Mouse (Mus musculus) intestine, postnatal 0 days (tissue): ENCODE results near the gene Wdr93. TPM values are rescaled to one million over a fixed set of nuclear protein-coding genes. Genes with fewer than 3 reads are reported as not detected.

Experiments
- ATAC-seq: fragments of 200-750 bp; cut with Nextera tagmentation; 2 replicates; pipeline ENCODE4 v1.8.0; 2017; ENCODE audit warnings: mild to moderate bottlenecking, moderate TSS enrichment, moderate library complexity
- H3K27ac ChIP-seq: fragments of 300-500 bp; sonication (generic); 2 replicates; pipeline ENCODE4 v1.5.1; 2014; ENCODE audit warnings: mild to moderate bottlenecking, low read depth, low read length, moderate library complexity
- H3K27me3 ChIP-seq: fragments of 300-500 bp; sonication (generic); replicated peaks from 2 replicates; pipeline ENCODE4 v1.6.1; 2014; ENCODE audit warnings: low read length, mixed read lengths; ENCODE audit not compliant: control insufficient read depth, insufficient read depth
- H3K36me3 ChIP-seq: fragments of 300-500 bp; sonication (generic); 2 replicates; pipeline ENCODE4 v1.6.1; 2014; ENCODE audit warnings: mild to moderate bottlenecking, moderate library complexity; ENCODE audit not compliant: control insufficient read depth, insufficient read depth
- H3K4me1 ChIP-seq: fragments of 300-500 bp; sonication (generic); replicated peaks from 2 replicates; pipeline ENCODE4 v1.6.1; 2014; ENCODE audit warnings: antibody characterized with exemption, low read length, mixed read lengths; ENCODE audit not compliant: control insufficient read depth, insufficient read depth
- H3K4me2 ChIP-seq: fragments of 300-500 bp; sonication (generic); replicated peaks from 2 replicates; pipeline ENCODE4 v1.6.1; 2014; ENCODE audit warnings: low read depth, mild to moderate bottlenecking, moderate library complexity
- H3K4me3 ChIP-seq: fragments of 300-500 bp; sonication (generic); 2 replicates; pipeline ENCODE4 v1.5.1; 2014; ENCODE audit warnings: low read depth, low read length
- H3K9ac ChIP-seq: fragments of 300-500 bp; sonication (generic); 2 replicates; pipeline ENCODE4 v1.6.1; 2014; ENCODE audit warnings: mild to moderate bottlenecking, low read depth, low read length
- H3K9me3 ChIP-seq: fragments of 300-500 bp; sonication (generic); 2 replicates; pipeline ENCODE4 v1.6.1; 2016; ENCODE audit warnings: mixed run types; ENCODE audit not compliant: control insufficient read depth
- CTCF ChIP-seq: sonication (generic); IDR thresholded peaks from 2 replicates; pipeline ENCODE4 v1.5.1; 2016; ENCODE audit warnings: low read depth, mild to moderate bottlenecking, control low read depth, antibody characterized with exemption, moderate library complexity
- WGBS: fragments of 180-500 bp; shearing (Covaris S2); extraction: QIAGEN DNeasy Blood & Tissue Kit; methylation state at CpG from one replicate; pipeline ENCODE4 v1.1.7; 2014; 5-methylcytosine and 5-hydroxymethylcytosine counted together
- polyA plus RNA-seq: library from polyadenylated mRNA; unstranded; fragments of >200 nt; fragmentation: Nextera tagmentation; extraction: Ambion mirVana; gene quantifications from 2 replicates; pipeline ENCODE4 v1.2.1, GENCODE M21; 2015

The Wdr93 gene
- polyA plus RNA-seq, 1 experiment from 2014 or later = 0.05 TPM

DNA sequence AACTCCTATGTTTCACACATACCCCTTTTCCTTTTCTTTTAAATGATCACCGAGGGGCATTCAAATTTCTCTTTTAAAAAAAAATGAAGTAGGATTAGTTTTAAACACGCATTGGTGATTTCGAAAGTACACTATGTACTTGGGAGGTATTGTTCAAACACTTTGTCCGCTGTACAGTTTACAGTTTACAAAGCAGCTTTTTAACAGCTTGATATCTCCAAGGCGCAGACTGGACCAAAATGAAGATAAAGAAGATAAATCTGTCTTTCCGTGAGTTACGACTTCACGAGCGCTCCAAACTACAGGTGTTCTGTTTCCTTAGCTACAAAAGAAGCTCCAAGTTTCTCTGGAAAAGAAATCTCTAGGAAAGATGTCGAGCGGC, 695 bp upstream of the Wdr93 start:
- peak overlapping the region; percentile 99 for H3K4me2 ChIP-seq
- H3K4me1 ChIP-seq = peaks cover 4% of the 10 kb centered on the region; the same call in 1 of the 2 replicates
- no peak for ATAC-seq
- no peak overlapping the region for H3K27ac ChIP-seq
- 0 out of 2 replicates have a peak overlapping the region, but pooled peaks have one; percentile 78 for H3K9ac ChIP-seq
- H3K36me3 ChIP-seq = peaks cover 20% of the 10 kb centered on the region
- TF ChIP-seq CTCF = no peak
- peak overlapping the region; percentile 75 for H3K4me3 ChIP-seq
- H3K27me3 ChIP-seq = no peaks in the 10 kb centered on the region
- H3K9me3 ChIP-seq = no peaks in the 10 kb centered on the region
- WGBS = 10% methylated on average over 11 of the region's 11 CpGs

- Histone ChIP-seq H3K4me2 (no peak overlapping the region), H3K27me3 (no peaks in the 10 kb centered on the region), H3K4me1 (peaks cover 4% of the 10 kb centered on the region; the same call in 1 of the 2 replicates), H3K27ac (no peak overlapping the region), H3K9ac (no peak overlapping the region), H3K9me3 (no peaks in the 10 kb centered on the region), H3K36me3 (peaks cover 4% of the 10 kb centered on the region; the same call in 1 of the 2 replicates), H3K4me3 (no peak overlapping the region)
- ATAC-seq = no peak
- no peak for TF ChIP-seq CTCF
- 88% methylated on average over 9 of the region's 9 CpGs for WGBS
These were observed 1.1 kb downstream of the Wdr93 start for GRCm38 (mm10) chr7:79744051-79744450.

- WGBS = 81% methylated on average over 5 of the region's 5 CpGs
These were observed 1.6 kb downstream of the Wdr93 start for GRCm38 (mm10) chr7:79744585-79744984.

GRCm38 (mm10) chr7:79747659-79748058, 4.7 kb downstream of the Wdr93 start:
- H3K36me3 ChIP-seq = no peaks in the 10 kb centered on the region
- no peak for ATAC-seq
- H3K27ac ChIP-seq = no peak overlapping the region
- 82% methylated on average over 6 of the region's 6 CpGs for WGBS
- no peak overlapping the region for H3K9ac ChIP-seq
- TF ChIP-seq CTCF = no peak
- H3K9me3 ChIP-seq = no peaks in the 10 kb centered on the region
- no peaks in the 10 kb centered on the region for H3K27me3 ChIP-seq
- H3K4me3 ChIP-seq = no peak overlapping the region
- H3K4me2 ChIP-seq = no peak overlapping the region
- H3K4me1 ChIP-seq = peaks cover 4% of the 10 kb centered on the region; the same call in 1 of the 2 replicates

More at GRCm38 (mm10) chr7:79744585-79744984, 1.6 kb downstream of the Wdr93 start:
- Histone ChIP-seq H3K27me3 (no peaks in the 10 kb centered on the region), H3K4me3 (no peak overlapping the region), H3K9ac (no peak overlapping the region), H3K36me3 (0 out of 2 replicates have a peak, but pooled peaks cover 3% of the 10 kb centered on the region), H3K4me2 (no peak overlapping the region), H3K9me3 (no peaks in the 10 kb centered on the region), H3K27ac (no peak overlapping the region), H3K4me1 (peaks cover 4% of the 10 kb centered on the region; the same call in 1 of the 2 replicates)
- ATAC-seq = no peak
- TF ChIP-seq CTCF = no peak

DNA sequence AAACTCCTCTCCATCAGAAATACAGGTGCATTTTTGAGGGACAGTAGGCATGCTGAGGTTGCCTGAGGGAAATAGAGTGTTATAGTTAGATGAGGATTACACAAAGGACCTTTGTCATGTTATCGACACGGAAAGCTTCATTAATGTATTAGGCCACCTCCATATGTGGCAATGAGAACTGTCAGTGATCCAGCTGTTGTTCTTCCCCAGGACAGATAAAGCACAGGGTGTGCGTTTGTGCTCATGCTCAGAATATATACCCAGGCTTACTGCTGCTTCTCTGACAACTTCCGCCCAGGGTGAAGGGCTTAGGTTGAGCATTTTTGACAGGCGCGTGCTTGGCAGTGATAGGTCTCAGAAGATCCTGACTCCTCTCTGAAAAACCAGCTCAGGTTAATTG, 6.5 kb downstream of the Wdr93 start:
- no peaks in the 10 kb centered on the region for H3K4me1 ChIP-seq
- TF ChIP-seq CTCF = no peak
- WGBS = 80% methylated on average over 6 of the region's 6 CpGs

DNA sequence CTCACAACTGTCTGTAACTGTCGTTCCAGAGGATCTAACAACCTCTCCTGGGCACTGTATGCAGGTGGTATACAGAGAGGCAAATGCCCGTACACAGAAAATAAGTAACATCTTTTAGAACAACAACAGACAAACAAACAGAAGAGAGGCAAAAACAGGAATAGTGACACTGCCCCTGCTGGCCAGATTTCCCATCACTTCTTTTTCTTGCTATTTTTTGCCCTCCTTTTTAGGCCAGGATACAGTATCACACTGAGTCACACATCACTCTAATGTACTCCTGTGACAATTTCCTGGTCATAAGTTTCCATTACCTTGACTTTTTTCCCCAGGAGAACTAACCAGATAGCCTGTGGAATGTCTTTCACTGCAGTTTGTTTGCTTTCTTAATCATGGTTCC, 13.4 kb downstream of the Wdr93 start:
- ATAC-seq = no peak
- no peaks in the 10 kb centered on the region for H3K9me3 ChIP-seq
- H3K4me2 ChIP-seq = no peak overlapping the region
- peak; percentile 38 for TF ChIP-seq CTCF
- WGBS = 46% methylated on average over 2 of the region's 2 CpGs
- H3K36me3 ChIP-seq = no peaks in the 10 kb centered on the region
- H3K27me3 ChIP-seq = no peaks in the 10 kb centered on the region
- H3K4me1 ChIP-seq = no peaks in the 10 kb centered on the region
- H3K4me3 ChIP-seq = no peak overlapping the region
- no peak overlapping the region for H3K9ac ChIP-seq
- no peak overlapping the region for H3K27ac ChIP-seq

More for the DNA sequence above, 6.5 kb downstream of the Wdr93 start:
- no peaks in the 10 kb centered on the region for H3K9me3 ChIP-seq
- no peak for ATAC-seq
- no peaks in the 10 kb centered on the region for H3K27me3 ChIP-seq
- H3K36me3 ChIP-seq = no peaks in the 10 kb centered on the region
- no peak overlapping the region for H3K27ac ChIP-seq
- H3K4me3 ChIP-seq = no peak overlapping the region
- no peak overlapping the region for H3K9ac ChIP-seq
- no peak overlapping the region for H3K4me2 ChIP-seq

DNA sequence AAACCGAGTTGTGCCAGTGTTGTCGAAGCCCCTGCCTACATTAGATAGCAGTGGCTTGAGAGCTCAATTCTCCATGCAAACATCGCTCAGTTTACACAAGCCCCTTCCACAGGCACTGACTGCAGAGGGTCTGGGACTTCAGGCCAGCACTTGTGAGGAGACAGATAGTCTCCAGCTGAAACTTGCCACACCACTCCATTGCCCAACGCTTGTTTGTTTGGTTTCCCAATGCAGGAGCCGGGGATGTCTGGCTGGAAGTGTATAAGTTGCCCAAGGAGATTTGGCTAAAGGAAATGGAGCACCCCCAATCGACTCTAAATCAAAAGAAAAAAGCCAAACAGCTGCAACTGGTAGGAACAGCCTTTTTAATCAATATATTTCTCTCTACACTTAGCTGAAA, 15.2 kb downstream of the Wdr93 start:
- Histone ChIP-seq H3K36me3 (no peaks in the 10 kb centered on the region), H3K27ac (no peak overlapping the region), H3K9me3 (no peaks in the 10 kb centered on the region), H3K4me1 (no peaks in the 10 kb centered on the region), H3K4me3 (no peak overlapping the region), H3K27me3 (no peaks in the 10 kb centered on the region), H3K9ac (no peak overlapping the region), H3K4me2 (no peak overlapping the region)
- ATAC-seq = no peak
- 33% methylated on average over 6 of the region's 6 CpGs for WGBS
- TF ChIP-seq CTCF = no peak
